ENCODE assay signal across 31 mouse cellular contexts in the genomic region with DNA sequence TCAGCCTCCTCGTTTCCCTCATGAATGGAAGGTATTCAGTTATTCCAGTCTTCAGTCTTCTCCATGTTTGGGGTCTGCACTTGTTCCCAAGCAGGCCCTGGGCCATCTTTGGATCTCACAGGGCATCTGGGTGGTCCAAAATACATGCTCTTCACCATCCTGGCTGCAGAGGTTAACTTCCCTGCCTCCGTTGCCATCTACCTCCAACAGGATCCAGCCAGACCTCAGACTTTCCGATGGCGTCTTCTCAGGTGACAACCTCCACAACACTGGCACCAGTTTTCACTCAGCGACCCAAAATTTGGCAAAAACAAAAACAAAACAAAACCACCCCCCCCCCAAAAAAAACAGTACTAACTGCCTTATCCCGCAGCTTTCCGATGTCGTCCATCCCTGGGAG. TPM values are rescaled to one million over a fixed set of nuclear protein-coding genes. Genes with fewer than 3 reads are reported as not detected.
DNase-seq lines count a peak whose midpoint lies in the region; ATAC-seq lines count a peak whose summit lies in the region.
"Had no signal": no experiment of that assay in that cellular context is flagged by ENCODE, and none has a peak within 500 bp of the region (broad histone marks: within the 10 kb centered on the region; RNA-seq: fewer than 3 reads in every experiment).

No protein-coding gene starts in this region.

- 42% methylated on average over 8 of the region's 8 CpGs for WGBS in heart, embryonic 13.5 days
- 68% methylated on average over 8 of the region's 8 CpGs for WGBS in liver, embryonic 11.5 days
- 69% methylated on average over 8 of the region's 8 CpGs for WGBS in liver, embryonic 12.5 days (ENCODE audit: insufficient replicate concordance)

- H3K9me3 ChIP-seq in heart, embryonic 13.5 days, result peaks cover 8% of the 10 kb centered on the region; the same call in 1 of the 2 replicates
- H3K9me3 ChIP-seq in liver, embryonic 11.5 days (ENCODE audit: control insufficient read depth, low read length), result peaks cover 2% of the 10 kb centered on the region; the same call in 1 of the 2 replicates
- H3K9me3 ChIP-seq in liver, embryonic 12.5 days (replicated peaks), result peaks cover 4% of the 10 kb centered on the region; the same call in 1 of the 2 replicates
- H3K9me3 ChIP-seq: embryonic facial prominence, embryonic 15.5 days; heart, embryonic 15.5 days had no signal

- DNase-seq in heart, postnatal 25 days (ENCODE audit: low spot score), result no peak
- DNase-seq in liver, embryonic 11.5 days (ENCODE audit: low spot score), result peak; percentile 22
- DNase-seq in testis, postnatal 10 days (ENCODE audit: low spot score), result peak; percentile 24
- DNase-seq in testis, postnatal 14 days (ENCODE audit: low spot score), result no peak
- DNase-seq: adrenal gland, adult 2 months; adrenal gland, postnatal 14 days; cerebellum, adult 11 months; cerebellum, adult 2 months; cerebellum, adult 9-11 months; cerebellum, postnatal 25 days; gastrocnemius, adult 2 months; gastrocnemius, postnatal 14 days; heart, adult 18-20 months; heart, postnatal 10 days; heart, postnatal 4 days had no signal

- intact Hi-C loops in heart, postnatal 25 days (cut with DNase I), result no loop called here

- H3K27ac ChIP-seq in heart, embryonic 13.5 days (replicated peaks), result no peak overlapping the region
- H3K27ac ChIP-seq in liver, embryonic 11.5 days (ENCODE audit: low read depth, low read length), result no peak overlapping the region
- no peak overlapping the region for H3K27ac ChIP-seq in liver, embryonic 12.5 days
- H3K27ac ChIP-seq: embryonic facial prominence, embryonic 12.5 days; embryonic facial prominence, embryonic 15.5 days; gastrocnemius, adult 2 months; heart, embryonic 15.5 days; hindbrain, embryonic 14.5 days; hindbrain, postnatal 0 days had no signal

- no peaks in the 10 kb centered on the region for H3K36me3 ChIP-seq in heart, embryonic 13.5 days
- no peaks in the 10 kb centered on the region for H3K36me3 ChIP-seq in liver, embryonic 11.5 days (ENCODE audit: control insufficient read depth, insufficient read depth, low read length)
- H3K36me3 ChIP-seq in liver, embryonic 12.5 days, result no peaks in the 10 kb centered on the region
- H3K36me3 ChIP-seq: embryonic facial prominence, embryonic 12.5 days; embryonic facial prominence, embryonic 15.5 days; heart, embryonic 15.5 days had no signal

- no peak for ATAC-seq in heart, embryonic 13.5 days (ENCODE audit: extremely low read depth, insufficient number of reproducible peaks, low FRiP score, low TSS enrichment)
- no peak for ATAC-seq in liver, embryonic 11.5 days (replicated peaks; ENCODE audit: low FRiP score)
- ATAC-seq in liver, embryonic 12.5 days, result no peak
- ATAC-seq: CD4-positive, CD25-positive, alpha-beta regulatory T cell, adult 4 months; forebrain, embryonic 14.5 days; forebrain, postnatal 0 days; hindbrain, postnatal 0 days; inflammation-experienced regulatory T-cells, adult 6 months had no signal

- H3K4me3 ChIP-seq in heart, embryonic 13.5 days, result no peak overlapping the region
- H3K4me3 ChIP-seq in liver, embryonic 11.5 days (ENCODE audit: low read depth, low read length), result no peak overlapping the region
- H3K4me3 ChIP-seq in liver, embryonic 12.5 days, result no peak overlapping the region
- H3K4me3 ChIP-seq: embryonic facial prominence, embryonic 12.5 days; embryonic facial prominence, embryonic 15.5 days; gastrocnemius, adult 2 months; heart, embryonic 15.5 days had no signal

- H3K9ac ChIP-seq in heart, embryonic 13.5 days, result no peak overlapping the region
- no peak overlapping the region for H3K9ac ChIP-seq in liver, embryonic 11.5 days (ENCODE audit: low read depth, low read length)
- no peak overlapping the region for H3K9ac ChIP-seq in liver, embryonic 12.5 days
- H3K9ac ChIP-seq: embryonic facial prominence, embryonic 12.5 days; embryonic facial prominence, embryonic 15.5 days; forebrain, postnatal 0 days; heart, embryonic 15.5 days; hindbrain, embryonic 14.5 days had no signal

- 0 out of 2 replicates have a peak overlapping the region, but pooled peaks have one; percentile 19 for H3K4me2 ChIP-seq in heart, embryonic 13.5 days
- H3K4me2 ChIP-seq in liver, embryonic 11.5 days, result no peak overlapping the region
- H3K4me2 ChIP-seq in liver, embryonic 12.5 days, result no peak overlapping the region
- H3K4me2 ChIP-seq: embryonic facial prominence, embryonic 12.5 days; embryonic facial prominence, embryonic 15.5 days had no signal

- H3K4me1 ChIP-seq in heart, embryonic 13.5 days, result peaks cover 22% of the 10 kb centered on the region
- H3K4me1 ChIP-seq in liver, embryonic 11.5 days (replicated peaks; ENCODE audit: control insufficient read depth, insufficient read depth, low read length), result no peaks in the 10 kb centered on the region
- H3K4me1 ChIP-seq in liver, embryonic 12.5 days, result no peaks in the 10 kb centered on the region
- H3K4me1 ChIP-seq: embryonic facial prominence, embryonic 12.5 days; embryonic facial prominence, embryonic 15.5 days had no signal

- peaks cover 19% of the 10 kb centered on the region for H3K27me3 ChIP-seq in heart, embryonic 13.5 days (replicated peaks)
- peaks cover 6% of the 10 kb centered on the region; the same call in 1 of the 2 replicates for H3K27me3 ChIP-seq in liver, embryonic 11.5 days (replicated peaks; ENCODE audit: control insufficient read depth, insufficient read depth, low read length)
- H3K27me3 ChIP-seq in liver, embryonic 12.5 days (replicated peaks), result peaks cover 11% of the 10 kb centered on the region; the same call in 1 of the 2 replicates
- H3K27me3 ChIP-seq: embryonic facial prominence, embryonic 12.5 days; embryonic facial prominence, embryonic 15.5 days had no signal

RNA-seq across cellular contexts. Expression of gene Six3, which starts 50.0 kb away (rescaled TPM):
- not detected in 2 replicates for polyA plus RNA-seq in heart, embryonic 13.5 days (2015; fragmentation: Nextera tagmentation; extraction: Ambion mirVana)
- not detected for total RNA-seq in heart, postnatal 25 days (2021)
- polyA plus RNA-seq in liver, embryonic 11.5 days (2014; fragmentation: Nextera tagmentation; extraction: Ambion mirVana), result not detected in 2 replicates
- not detected in 2 replicates for polyA plus RNA-seq in liver, embryonic 12.5 days (2016; fragmentation: Nextera tagmentation; extraction: Ambion mirVana)
- total RNA-seq: adrenal gland, adult 2 months; adrenal gland, postnatal 14 days; adrenal gland, postnatal 4 days; common myeloid progenitor, adult 5-6 weeks; gastrocnemius, adult 2 months; gastrocnemius, postnatal 14 days; gastrocnemius, postnatal 4 days; heart, adult 18-20 months; heart, postnatal 10 days; heart, postnatal 4 days; MEL had no signal
- polyA plus RNA-seq: adrenal gland, adult 2 months; C2C12; heart, embryonic 15.5 days; hindbrain, embryonic 14.5 days had no signal

Comparison
In these comparisons a context has a peak if more than half of its experiments do, and no peak if none do; other contexts are left out.
1. DNase-seq: peak in liver, embryonic 11.5 days (single experiment) and testis, postnatal 10 days (single experiment); none in heart, postnatal 25 days (single experiment) and testis, postnatal 14 days (single experiment).